Mouse (Mus musculus): ENCODE results near the gene Rpl36. TPM values are rescaled to one million over a fixed set of nuclear protein-coding genes. Genes with fewer than 3 reads are reported as not detected.

Gene Rpl36
- 789 and 838 TPM in 2 replicates for polyA plus RNA-seq (2015; fragmentation: Nextera tagmentation; extraction: Ambion mirVana)

- H3K4me1 ChIP-seq (ENCODE audit: control insufficient read depth, insufficient read depth, low read length) = peaks cover 24% of the 10 kb centered on the region
- H3K36me3 ChIP-seq (ENCODE audit: control insufficient read depth, insufficient read depth, low read length) = peaks cover 17% of the 10 kb centered on the region
- ATAC-seq = peak; percentile 61
- H3K4me2 ChIP-seq (ENCODE audit: low read length) = peak within 1 kb of the TSS; percentile 83
- peak within 1 kb of the TSS; percentile 77 for H3K9ac ChIP-seq (ENCODE audit: low read depth, low read length)
- WGBS = under 1% methylated on average over 47 of the region's 52 CpGs
- H3K4me3 ChIP-seq (ENCODE audit: low read depth, low read length) = peak within 1 kb of the TSS; percentile 64
- peak within 1 kb of the TSS; percentile 91 for H3K27ac ChIP-seq (ENCODE audit: low read length)
- H3K27me3 ChIP-seq (ENCODE audit: control insufficient read depth, insufficient read depth, low read depth, low read length) = no peaks in the 10 kb centered on the region
- no peaks in the 10 kb centered on the region for H3K9me3 ChIP-seq (replicated peaks; ENCODE audit: control insufficient read depth, low read length, poor library complexity, severe bottlenecking)
Measured at GRCm38 (mm10) chr17:56613236-56613844, at the start of gene Rpl36. Gene Rpl36 (plus strand): TSS chr17:56613416.

GRCm38 (mm10) chr17:56566293-56566692 is 46.9 kb upstream of the Rpl36 start:
- no peak for ATAC-seq
- H3K27ac ChIP-seq (ENCODE audit: low read length) = no peak overlapping the region
- H3K4me2 ChIP-seq (ENCODE audit: low read length) = no peak overlapping the region
- H3K4me3 ChIP-seq (ENCODE audit: low read depth, low read length) = no peak overlapping the region
- no peaks in the 10 kb centered on the region for H3K4me1 ChIP-seq (ENCODE audit: control insufficient read depth, insufficient read depth, low read length)
- H3K36me3 ChIP-seq (ENCODE audit: control insufficient read depth, insufficient read depth, low read length) = peaks cover 77% of the 10 kb centered on the region
- H3K9me3 ChIP-seq (replicated peaks; ENCODE audit: control insufficient read depth, low read length, poor library complexity, severe bottlenecking) = no peaks in the 10 kb centered on the region
- H3K9ac ChIP-seq (ENCODE audit: low read depth, low read length) = no peak overlapping the region
- H3K27me3 ChIP-seq (ENCODE audit: control insufficient read depth, insufficient read depth, low read depth, low read length) = no peaks in the 10 kb centered on the region
- WGBS = 95% methylated on average over 29 of the region's 29 CpGs

GRCm38 (mm10) chr17:56566918-56567317 is 46.3 kb upstream of the Rpl36 start:
- no peak overlapping the region for H3K9ac ChIP-seq (ENCODE audit: low read depth, low read length)
- WGBS = 92% methylated on average over 5 of the region's 5 CpGs
- no peaks in the 10 kb centered on the region for H3K4me1 ChIP-seq (ENCODE audit: control insufficient read depth, insufficient read depth, low read length)
- H3K36me3 ChIP-seq (ENCODE audit: control insufficient read depth, insufficient read depth, low read length) = peaks cover 70% of the 10 kb centered on the region
- no peak overlapping the region for H3K4me3 ChIP-seq (ENCODE audit: low read depth, low read length)
- no peak for ATAC-seq
- H3K9me3 ChIP-seq (replicated peaks; ENCODE audit: control insufficient read depth, low read length, poor library complexity, severe bottlenecking) = no peaks in the 10 kb centered on the region
- no peaks in the 10 kb centered on the region for H3K27me3 ChIP-seq (ENCODE audit: control insufficient read depth, insufficient read depth, low read depth, low read length)
- no peak overlapping the region for H3K27ac ChIP-seq (ENCODE audit: low read length)
- H3K4me2 ChIP-seq (ENCODE audit: low read length) = no peak overlapping the region

- Histone ChIP-seq H3K9ac (ENCODE audit: low read depth, low read length) (no peak overlapping the region), H3K4me3 (ENCODE audit: low read depth, low read length) (no peak overlapping the region), H3K9me3 (replicated peaks; ENCODE audit: control insufficient read depth, low read length, poor library complexity, severe bottlenecking) (no peaks in the 10 kb centered on the region), H3K4me1 (ENCODE audit: control insufficient read depth, insufficient read depth, low read length) (no peaks in the 10 kb centered on the region), H3K27ac (ENCODE audit: low read length) (no peak overlapping the region), H3K4me2 (ENCODE audit: low read length) (no peak overlapping the region), H3K27me3 (ENCODE audit: control insufficient read depth, insufficient read depth, low read depth, low read length) (no peaks in the 10 kb centered on the region), H3K36me3 (ENCODE audit: control insufficient read depth, insufficient read depth, low read length) (peaks cover 67% of the 10 kb centered on the region)
- WGBS = 96% methylated on average over 4 of the region's 4 CpGs
- ATAC-seq = no peak
Measured at GRCm38 (mm10) chr17:56567370-56567769, 45.8 kb upstream of the Rpl36 start.

GRCm38 (mm10) chr17:56570287-56570686 is 42.9 kb upstream of the Rpl36 start:
- Histone ChIP-seq H3K27ac (ENCODE audit: low read length) (no peak overlapping the region), H3K4me2 (ENCODE audit: low read length) (no peak overlapping the region), H3K9me3 (replicated peaks; ENCODE audit: control insufficient read depth, low read length, poor library complexity, severe bottlenecking) (no peaks in the 10 kb centered on the region), H3K9ac (ENCODE audit: low read depth, low read length) (no peak overlapping the region), H3K27me3 (ENCODE audit: control insufficient read depth, insufficient read depth, low read depth, low read length) (no peaks in the 10 kb centered on the region), H3K4me3 (ENCODE audit: low read depth, low read length) (no peak overlapping the region), H3K36me3 (ENCODE audit: control insufficient read depth, insufficient read depth, low read length) (peaks cover 60% of the 10 kb centered on the region), H3K4me1 (ENCODE audit: control insufficient read depth, insufficient read depth, low read length) (no peaks in the 10 kb centered on the region)
- WGBS = 94% methylated on average over 4 of the region's 4 CpGs
- ATAC-seq = no peak

GRCm38 (mm10) chr17:56572154-56572553 is 41.1 kb upstream of the Rpl36 start:
- ATAC-seq = no peak
- no peaks in the 10 kb centered on the region for H3K27me3 ChIP-seq (ENCODE audit: control insufficient read depth, insufficient read depth, low read depth, low read length)
- 68% methylated on average over 1 of the region's 1 CpGs for WGBS
- peaks cover 52% of the 10 kb centered on the region for H3K36me3 ChIP-seq (ENCODE audit: control insufficient read depth, insufficient read depth, low read length)
- H3K4me1 ChIP-seq (ENCODE audit: control insufficient read depth, insufficient read depth, low read length) = no peaks in the 10 kb centered on the region
- no peaks in the 10 kb centered on the region for H3K9me3 ChIP-seq (replicated peaks; ENCODE audit: control insufficient read depth, low read length, poor library complexity, severe bottlenecking)
- H3K9ac ChIP-seq (ENCODE audit: low read depth, low read length) = no peak overlapping the region
- H3K4me3 ChIP-seq (ENCODE audit: low read depth, low read length) = no peak overlapping the region
- H3K4me2 ChIP-seq (ENCODE audit: low read length) = no peak overlapping the region
- no peak overlapping the region for H3K27ac ChIP-seq (ENCODE audit: low read length)

GRCm38 (mm10) chr17:56572939-56573338 is 40.3 kb upstream of the Rpl36 start:
- Histone ChIP-seq H3K4me2 (ENCODE audit: low read length) (no peak overlapping the region), H3K36me3 (ENCODE audit: control insufficient read depth, insufficient read depth, low read length) (peaks cover 51% of the 10 kb centered on the region), H3K9me3 (replicated peaks; ENCODE audit: control insufficient read depth, low read length, poor library complexity, severe bottlenecking) (no peaks in the 10 kb centered on the region), H3K9ac (ENCODE audit: low read depth, low read length) (no peak overlapping the region), H3K27me3 (ENCODE audit: control insufficient read depth, insufficient read depth, low read depth, low read length) (no peaks in the 10 kb centered on the region), H3K4me3 (ENCODE audit: low read depth, low read length) (no peak overlapping the region), H3K27ac (ENCODE audit: low read length) (no peak overlapping the region), H3K4me1 (ENCODE audit: control insufficient read depth, insufficient read depth, low read length) (no peaks in the 10 kb centered on the region)
- WGBS = 89% methylated on average over 3 of the region's 3 CpGs
- no peak for ATAC-seq

GRCm38 (mm10) chr17:56583071-56583470 is 30.1 kb upstream of the Rpl36 start:
- no peak for ATAC-seq
- H3K4me3 ChIP-seq (ENCODE audit: low read depth, low read length) = peak overlapping the region; percentile 83
- H3K27ac ChIP-seq (ENCODE audit: low read length) = no peak overlapping the region
- WGBS = 83% methylated on average over 1 of the region's 1 CpGs
- H3K4me1 ChIP-seq (ENCODE audit: control insufficient read depth, insufficient read depth, low read length) = peaks cover 41% of the 10 kb centered on the region
- H3K4me2 ChIP-seq (ENCODE audit: low read length) = peak overlapping the region; percentile 95
- H3K9ac ChIP-seq (ENCODE audit: low read depth, low read length) = peak overlapping the region; percentile 86
- peaks cover 12% of the 10 kb centered on the region for H3K36me3 ChIP-seq (ENCODE audit: control insufficient read depth, insufficient read depth, low read length)
- no peaks in the 10 kb centered on the region for H3K27me3 ChIP-seq (ENCODE audit: control insufficient read depth, insufficient read depth, low read depth, low read length)
- H3K9me3 ChIP-seq (replicated peaks; ENCODE audit: control insufficient read depth, low read length, poor library complexity, severe bottlenecking) = no peaks in the 10 kb centered on the region

- peaks cover 10% of the 10 kb centered on the region for H3K36me3 ChIP-seq (ENCODE audit: control insufficient read depth, insufficient read depth, low read length)
- H3K4me3 ChIP-seq (ENCODE audit: low read depth, low read length) = peak overlapping the region; percentile 83
- ATAC-seq = no peak; the same call in 1 of the 2 replicates
- H3K9me3 ChIP-seq (replicated peaks; ENCODE audit: control insufficient read depth, low read length, poor library complexity, severe bottlenecking) = no peaks in the 10 kb centered on the region
- peaks cover 41% of the 10 kb centered on the region for H3K4me1 ChIP-seq (ENCODE audit: control insufficient read depth, insufficient read depth, low read length)
- no peaks in the 10 kb centered on the region for H3K27me3 ChIP-seq (ENCODE audit: control insufficient read depth, insufficient read depth, low read depth, low read length)
- peak overlapping the region; percentile 95 for H3K27ac ChIP-seq (ENCODE audit: low read length)
- H3K9ac ChIP-seq (ENCODE audit: low read depth, low read length) = peak overlapping the region; percentile 86
- WGBS = 4% methylated on average over 32 of the region's 33 CpGs
- H3K4me2 ChIP-seq (ENCODE audit: low read length) = peak overlapping the region; percentile 95
Measured at GRCm38 (mm10) chr17:56583611-56584256, 29.5 kb upstream of the Rpl36 start.

Data from midbrain, embryonic 16.5 days (tissue).